Mouse (Mus musculus): Measurements from ENCODE around the gene Acpp.

Acpp gene

DNA sequence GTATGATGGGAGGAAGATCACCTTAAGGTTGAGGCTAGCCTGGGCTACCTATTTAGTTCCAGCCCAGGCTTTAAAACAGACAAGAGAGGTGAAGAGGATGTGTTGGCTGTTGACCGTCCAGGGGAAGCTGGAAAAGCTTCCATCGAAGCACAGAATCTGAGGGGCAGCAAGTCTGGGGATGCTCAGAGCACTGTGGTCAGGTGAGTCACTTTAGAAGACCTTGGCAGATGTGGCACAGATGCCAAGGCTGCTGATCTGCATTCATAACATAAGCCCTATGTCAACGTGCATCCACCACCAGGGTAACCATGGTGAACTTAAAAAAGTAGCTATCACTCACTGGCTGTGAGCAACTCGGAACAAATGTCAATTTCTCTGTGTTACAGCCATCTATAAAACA is 85.9 kb downstream of the Acpp start:
- no peak for DNase-seq (ENCODE audit: low spot score)

DNA sequence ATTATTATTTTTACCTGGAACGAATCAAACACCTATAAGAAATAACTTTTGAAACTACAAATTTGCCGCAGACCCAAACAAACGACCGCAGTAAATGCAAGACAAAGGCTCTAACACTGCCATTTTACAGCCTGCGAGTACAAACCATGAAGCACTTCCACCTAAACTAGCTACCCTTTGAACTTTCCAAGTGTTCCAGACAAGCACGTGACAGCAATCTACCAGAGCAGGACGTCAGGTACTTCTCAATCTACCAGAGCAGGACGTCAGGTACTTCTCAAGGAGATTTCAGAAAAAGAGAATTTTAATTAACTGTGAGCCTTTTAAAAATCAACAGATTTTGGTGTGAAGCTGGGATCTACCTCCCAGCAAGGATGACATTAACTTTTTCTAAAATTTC is 86.4 kb downstream of the Acpp start:
- no peak for DNase-seq (ENCODE audit: low spot score)

DNA sequence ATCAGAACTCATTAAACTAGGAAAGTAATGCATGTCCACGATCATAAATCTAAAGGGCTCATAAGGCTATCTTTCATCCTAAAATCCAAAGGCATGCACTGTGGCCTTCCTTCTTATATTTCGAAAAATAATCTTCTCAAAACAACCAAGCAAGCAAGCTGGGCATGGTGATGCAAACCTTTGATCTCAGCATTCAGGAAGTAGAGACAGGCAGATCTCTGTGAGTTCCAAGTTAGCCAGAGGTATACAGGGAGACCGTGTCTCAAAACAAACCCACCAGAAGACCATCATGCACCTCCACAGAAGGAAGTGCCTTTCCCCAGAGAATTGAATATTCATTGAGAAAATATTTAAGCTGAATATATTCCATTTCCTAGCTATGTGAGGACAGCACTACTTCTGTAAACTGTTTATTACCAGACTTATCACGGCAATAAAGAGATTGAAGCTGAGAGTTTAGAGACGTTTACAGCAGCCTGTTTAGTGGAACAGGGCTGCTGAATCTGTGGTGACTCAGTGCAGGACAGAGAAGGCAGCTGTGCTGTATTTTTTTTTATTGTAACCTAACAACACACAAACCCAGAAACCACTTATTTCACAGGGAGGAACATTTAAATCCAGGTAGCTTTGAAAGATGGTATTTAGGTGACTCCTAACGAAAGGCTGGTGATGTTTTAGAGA is 90.1 kb downstream of the Acpp start:
- DNase-seq (ENCODE audit: low spot score): no peak

DNA sequence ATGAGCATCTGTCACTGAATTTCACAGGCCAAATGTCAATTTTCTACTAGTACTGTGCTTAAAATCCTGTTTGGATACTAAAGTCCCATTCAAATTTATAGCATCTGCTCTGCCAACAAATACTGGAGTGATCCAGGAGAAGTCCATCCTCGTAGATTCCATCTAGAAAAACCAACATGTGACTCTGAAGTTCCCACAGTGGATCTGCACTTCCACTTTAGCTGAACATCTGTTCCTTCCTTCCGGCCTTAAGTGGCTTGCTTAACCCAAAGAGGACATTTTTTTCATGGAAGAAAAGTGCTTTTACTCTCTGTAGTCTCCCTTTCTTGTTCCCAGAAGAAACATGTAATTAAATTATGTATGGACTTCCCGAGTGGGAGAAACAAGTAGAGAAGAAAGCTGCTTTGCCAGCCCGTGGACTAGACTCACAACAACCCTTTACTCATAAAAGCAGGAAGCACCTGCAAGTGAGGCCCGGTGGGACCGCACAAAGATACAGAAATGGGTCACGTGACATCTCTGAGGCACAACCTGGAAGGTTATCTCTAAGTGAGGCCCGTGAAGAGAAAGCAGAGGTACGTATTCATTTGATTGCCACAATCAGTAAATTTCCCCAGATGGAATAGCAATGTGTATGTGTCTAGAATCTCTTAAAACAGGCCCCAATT is 93.6 kb downstream of the Acpp start:
- no peak for DNase-seq (ENCODE audit: low spot score)

DNA sequence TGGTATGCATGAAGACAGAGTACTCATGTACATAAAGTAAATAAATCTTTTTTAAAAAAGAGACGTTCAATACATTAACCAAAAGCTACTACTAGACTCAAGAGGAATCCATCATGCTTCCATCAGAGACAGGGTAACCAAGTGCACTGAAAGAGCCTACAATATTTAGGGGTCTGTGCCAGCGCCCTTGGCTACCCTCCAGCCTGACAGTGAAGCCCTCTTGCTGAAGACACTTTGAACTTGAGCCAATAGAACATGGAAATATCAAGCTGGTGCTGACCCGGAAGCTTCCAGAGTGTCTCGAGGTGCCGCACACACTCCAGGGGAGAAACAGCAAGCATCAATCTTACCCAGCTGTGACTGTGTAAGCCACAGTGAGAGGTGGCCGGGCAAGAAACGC is 97.4 kb downstream of the Acpp start:
- no peak for DNase-seq (ENCODE audit: low spot score)

DNA sequence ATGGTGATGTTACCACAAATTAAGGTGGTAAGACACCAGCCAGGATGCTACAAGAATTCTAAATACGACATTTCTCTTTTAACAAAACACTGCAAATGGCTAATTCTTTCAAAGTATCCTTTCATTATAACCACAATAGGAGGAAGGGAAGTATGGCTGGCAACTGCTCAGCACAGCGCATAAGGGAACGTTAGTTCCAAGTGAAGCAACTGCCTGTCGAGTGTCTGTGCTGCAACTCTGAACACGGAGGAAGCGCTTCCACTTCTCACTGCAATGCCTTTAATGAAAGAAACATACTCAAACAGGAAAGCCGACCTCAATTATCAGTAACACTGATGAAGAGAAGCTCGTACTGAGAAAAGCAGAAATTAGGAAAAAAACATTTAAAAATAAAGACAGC is 98.5 kb downstream of the Acpp start:
- DNase-seq (ENCODE audit: low spot score): no peak

Data from urinary bladder, postnatal 25 days (tissue).